Comparison of ENCODE assay signal across 16 mouse cellular contexts in genomic region chr2:30936808-30937207, GRCm38 (mm10).
"Had no signal": no experiment of that assay in that cellular context is flagged by ENCODE, and none has a peak within 500 bp of the region (broad histone marks: within the 10 kb centered on the region; RNA-seq: fewer than 3 reads in every experiment).

No protein-coding gene starts in this region.

- ATAC-seq: liver, embryonic 12.5 days; liver, postnatal 0 days; midbrain, embryonic 13.5 days; midbrain, embryonic 15.5 days; midbrain, embryonic 16.5 days had no signal

- DNase-seq: left cerebral cortex, postnatal 4 days; liver; liver, embryonic 13.5 days; liver, postnatal 0 days; lung, adult 18-20 months; lung, adult 2 months; lung, embryonic 14.5 days; lung, postnatal 10 days; lung, postnatal 14 days; lung, postnatal 36 days; lung, postnatal 4 days; midbrain, embryonic 14.5 days had no signal
